Mouse (Mus musculus) ovary, postnatal 10 days (tissue): ENCODE results near the gene Mt4.
"Not testable (repeated sequence)": the region's sequence is repeated elsewhere in the genome, so short reads cannot be mapped to it uniquely, and the experiment has no call there.

Experiments used
- DNase-seq: peaks from one replicate; pipeline ENCODE4 v3.0.0; 2022; ENCODE audit warnings: low spot score

Gene Mt4

GRCm38 (mm10) chr8:94136933-94137332 lies at the start of gene Mt4:
TSS of gene Mt4 (plus strand) at chr8:94137197.
- no peak for DNase-seq

DNA sequence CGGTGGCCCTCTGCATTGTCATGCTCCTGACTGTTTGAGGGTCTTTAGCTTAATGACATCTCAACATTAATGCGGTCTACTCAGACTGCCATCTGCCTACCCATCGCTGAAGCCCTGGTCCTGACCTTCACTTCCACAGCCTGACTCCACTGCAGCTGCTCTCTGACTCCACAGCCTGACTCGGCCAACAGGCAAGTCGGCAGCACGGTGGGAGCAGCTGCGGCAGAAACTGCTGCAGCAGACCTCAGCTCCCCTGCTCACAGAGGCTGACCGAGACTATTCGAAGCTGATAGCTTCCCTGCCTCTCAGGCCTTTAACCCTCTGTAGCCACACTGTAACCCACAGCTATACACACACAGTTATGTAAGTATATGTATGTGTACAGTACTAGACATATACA lies 49.0 kb upstream of the Mt4 start:
- DNase-seq: no peak

GRCm38 (mm10) chr8:94089715-94090114 lies 47.3 kb upstream of the Mt4 start:
- DNase-seq: no peak

DNA sequence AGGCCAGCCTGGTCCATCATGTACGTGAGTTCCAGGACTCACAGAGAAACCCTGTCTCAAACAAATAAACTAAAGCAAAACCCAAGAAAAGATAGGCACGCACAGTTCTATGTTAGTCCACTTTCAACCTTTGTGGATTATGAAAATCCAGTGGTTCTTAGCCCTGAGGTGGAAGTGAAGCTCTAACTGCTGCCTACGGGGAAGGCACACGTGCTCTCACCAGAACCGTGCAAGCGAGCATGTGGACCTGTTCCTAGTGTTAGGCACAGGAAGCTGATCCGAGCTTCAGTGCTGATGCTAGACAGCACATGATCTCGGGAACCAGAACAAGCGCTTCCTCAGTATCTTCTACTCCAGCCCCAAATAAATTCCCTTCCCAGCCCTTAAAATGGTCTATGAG lies 44.1 kb upstream of the Mt4 start:
- DNase-seq: no peak

DNA sequence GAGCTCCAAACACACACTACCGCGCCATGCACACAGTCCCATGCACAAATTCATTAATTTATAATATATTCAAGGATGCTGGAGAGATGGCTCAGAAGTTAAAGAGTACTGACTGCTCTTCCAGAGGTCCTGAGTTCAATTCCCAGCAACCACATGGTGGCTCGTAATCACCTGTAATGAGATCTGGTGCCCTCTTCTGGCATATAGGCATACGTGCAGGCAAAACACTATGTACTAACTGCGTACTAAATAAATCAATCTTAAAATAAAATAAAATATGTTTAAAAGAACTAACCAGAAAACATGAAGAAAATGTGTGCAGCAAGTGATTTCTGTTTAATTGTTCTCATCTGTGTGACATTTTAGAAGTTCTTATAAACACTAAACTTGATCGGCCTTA lies 42.7 kb upstream of the Mt4 start:
- DNase-seq: no peak

- peak; percentile 97 for DNase-seq
Observed at GRCm38 (mm10) chr8:94098081-94098974, 38.7 kb upstream of the Mt4 start, which contains the start of gene Bbs2. TSS of gene Bbs2 (minus strand) at chr8:94098928.

DNA sequence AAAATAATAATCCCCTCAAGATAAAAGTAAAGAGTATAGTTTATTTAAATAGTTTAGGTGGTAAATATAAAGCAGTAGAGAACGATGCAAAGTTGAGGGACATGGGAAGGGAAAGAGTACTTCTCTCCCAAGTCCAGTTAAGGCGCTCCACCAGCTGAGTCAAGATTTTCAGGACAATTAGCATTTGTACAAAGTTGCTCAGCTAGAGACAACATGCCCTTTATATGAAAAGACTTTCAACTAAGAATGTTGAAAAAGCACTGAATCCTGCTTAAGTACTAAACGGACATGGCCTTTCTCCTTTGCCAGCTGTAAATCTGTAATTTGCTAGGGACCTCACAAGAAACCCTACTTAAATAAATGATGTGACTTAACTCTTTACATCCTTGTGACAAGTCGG lies 38.0 kb upstream of the Mt4 start:
- DNase-seq: no peak

DNA sequence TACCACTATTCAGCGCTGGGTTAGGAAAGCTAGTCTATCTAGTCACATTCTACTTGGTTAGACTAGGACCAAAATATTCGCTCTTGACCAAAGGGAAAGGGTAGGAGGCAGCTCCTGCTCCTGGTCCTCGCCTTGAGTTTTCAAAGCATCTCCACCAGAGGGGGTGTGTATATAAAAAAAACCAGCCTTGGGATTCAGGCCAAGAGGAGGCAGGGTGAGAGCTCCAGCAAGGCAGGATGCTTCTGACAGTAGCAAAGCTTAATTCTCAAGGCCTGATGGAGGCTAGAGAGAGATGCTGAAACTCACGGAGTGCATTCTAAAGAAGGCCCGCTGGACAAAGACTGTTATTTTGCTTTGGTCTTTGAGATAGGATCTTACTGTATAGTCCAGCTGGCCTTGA lies 32.9 kb upstream of the Mt4 start:
- DNase-seq: no peak

DNA sequence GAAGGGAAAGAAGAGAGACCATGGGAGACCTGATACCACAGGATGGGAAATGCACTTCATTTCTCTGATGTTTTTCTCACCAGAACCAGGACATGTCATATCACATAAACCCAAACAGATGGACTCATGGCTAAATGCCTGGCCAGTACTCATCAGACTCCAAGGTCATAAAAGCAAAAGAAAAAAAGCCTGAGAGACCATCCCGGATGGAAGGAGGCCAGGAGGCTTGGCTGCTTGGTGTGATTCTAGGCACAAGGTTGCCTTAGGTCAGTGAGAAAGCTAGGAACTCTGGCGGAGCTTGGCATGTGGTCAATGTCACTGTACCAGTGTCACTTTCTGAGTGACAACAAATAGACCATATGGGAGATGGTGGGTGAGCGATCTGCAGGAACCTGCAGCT lies 29.1 kb upstream of the Mt4 start:
- no peak for DNase-seq

GRCm38 (mm10) chr8:94109396-94109795 lies 27.6 kb upstream of the Mt4 start:
- no peak for DNase-seq

DNA sequence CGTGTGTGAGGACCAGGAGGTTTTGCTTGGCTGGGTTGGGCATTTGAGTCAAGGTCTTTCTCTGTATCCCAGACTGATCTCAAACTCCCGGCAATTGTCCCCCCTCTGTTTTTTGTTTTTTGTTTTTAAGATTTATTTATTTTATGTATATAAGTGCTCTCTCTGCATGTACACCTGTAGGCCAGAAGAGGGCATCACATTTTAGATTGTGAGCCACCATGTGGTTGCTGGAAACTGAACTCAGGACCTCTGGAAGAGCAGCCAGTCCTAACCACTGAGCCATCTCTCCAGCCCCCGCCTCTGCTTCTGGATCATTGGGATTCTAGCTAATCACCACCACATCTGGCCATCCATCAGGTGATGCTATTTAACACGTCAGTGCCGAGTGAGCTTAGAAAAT lies 27.2 kb upstream of the Mt4 start:
- no peak for DNase-seq

DNA sequence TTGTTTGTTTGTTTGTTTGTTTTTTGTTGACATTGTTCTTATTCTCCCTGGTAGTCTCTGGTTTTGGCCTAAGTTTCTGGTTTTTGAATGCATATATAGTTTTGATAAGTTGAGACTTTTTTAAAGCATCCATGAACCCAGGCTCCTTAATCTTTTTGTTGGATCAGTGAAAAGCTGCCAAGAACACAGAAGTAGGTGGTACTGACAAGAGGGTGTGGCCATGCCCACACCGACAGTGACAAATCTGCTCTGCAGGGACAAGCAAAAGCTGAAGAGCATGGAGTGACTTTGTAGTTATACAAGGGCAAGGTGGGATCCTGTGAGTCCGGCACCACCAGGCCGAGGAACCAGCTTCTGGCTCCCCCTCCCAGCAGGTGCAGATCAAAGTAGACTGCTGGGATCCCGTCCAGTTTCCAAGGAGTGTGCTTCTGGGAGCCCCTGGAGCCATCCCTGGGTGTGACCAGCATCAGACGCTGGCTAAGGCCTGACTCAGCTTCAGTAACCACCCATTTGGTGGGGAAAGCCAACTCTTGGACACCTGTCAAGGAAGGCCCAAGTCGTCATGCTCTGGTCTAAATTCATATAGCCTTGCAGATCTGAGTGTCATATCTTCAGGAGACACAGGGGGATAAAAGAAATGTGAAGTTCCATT lies 26.3 kb upstream of the Mt4 start:
- DNase-seq: no peak

GRCm38 (mm10) chr8:94113435-94113834 lies 23.6 kb upstream of the Mt4 start:
- no peak for DNase-seq

GRCm38 (mm10) chr8:94113972-94114371 lies 23.0 kb upstream of the Mt4 start:
- DNase-seq: no peak

- DNase-seq: no peak
Observed at GRCm38 (mm10) chr8:94118776-94119430, 18.1 kb upstream of the Mt4 start.

DNA sequence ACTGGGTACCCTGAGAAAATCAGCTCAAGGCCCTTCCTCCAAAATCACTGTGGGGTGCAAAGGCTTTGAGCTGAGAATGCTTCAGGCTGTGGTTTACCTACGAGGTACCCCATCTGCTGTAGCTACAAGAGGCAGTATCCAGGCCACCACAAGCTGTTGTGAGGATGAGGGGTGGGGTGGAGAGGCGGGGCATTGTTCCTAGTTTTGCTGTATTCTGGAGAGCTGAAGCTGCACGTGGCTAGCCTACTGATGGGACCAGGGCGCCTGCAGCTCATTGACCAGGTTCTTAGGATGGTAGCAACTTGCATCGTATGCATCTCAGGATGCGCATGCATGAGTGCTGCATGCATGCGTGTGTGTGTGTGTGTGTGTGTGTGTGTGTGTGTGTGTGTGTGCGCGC lies 15.4 kb upstream of the Mt4 start:
- no peak for DNase-seq

- no peak for DNase-seq
Observed at GRCm38 (mm10) chr8:94122711-94123468, 14.1 kb upstream of the Mt4 start.

GRCm38 (mm10) chr8:94127711-94128110 lies 9.3 kb upstream of the Mt4 start:
- DNase-seq: no peak

DNA sequence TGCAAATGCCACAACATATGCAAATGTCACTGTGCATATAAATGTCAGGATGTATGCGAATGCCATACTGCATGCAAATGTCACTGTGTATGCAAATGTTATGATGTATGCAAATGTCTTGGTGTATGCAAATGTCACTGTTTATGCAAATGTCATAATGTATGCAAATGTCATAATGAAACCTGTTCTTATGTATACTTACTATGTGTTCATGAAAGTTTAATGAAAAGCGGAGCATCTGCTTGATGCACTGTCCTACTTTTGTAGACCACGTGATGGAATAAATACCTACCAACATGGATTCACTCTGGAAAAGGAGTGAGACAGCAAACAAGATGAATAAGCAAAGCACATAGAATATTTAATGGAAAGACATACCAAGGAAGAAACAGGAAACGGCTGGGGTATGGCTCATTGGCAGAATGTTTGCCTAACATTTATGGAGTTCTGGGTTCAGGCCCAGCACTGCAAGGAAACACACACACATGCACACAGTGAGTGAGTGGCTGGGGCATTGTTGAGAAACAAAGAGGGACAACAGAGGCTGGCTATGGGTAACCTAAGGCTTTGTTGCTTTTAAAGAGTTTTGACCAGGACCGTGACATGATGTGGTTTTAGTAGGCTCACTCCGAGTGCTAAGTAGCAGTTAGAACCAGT lies 7.7 kb upstream of the Mt4 start:
- DNase-seq: no peak

- DNase-seq: no peak
Observed at GRCm38 (mm10) chr8:94130126-94130525, 6.9 kb upstream of the Mt4 start.

- DNase-seq: no peak
Observed at GRCm38 (mm10) chr8:94132096-94132495, 4.9 kb upstream of the Mt4 start.

DNA sequence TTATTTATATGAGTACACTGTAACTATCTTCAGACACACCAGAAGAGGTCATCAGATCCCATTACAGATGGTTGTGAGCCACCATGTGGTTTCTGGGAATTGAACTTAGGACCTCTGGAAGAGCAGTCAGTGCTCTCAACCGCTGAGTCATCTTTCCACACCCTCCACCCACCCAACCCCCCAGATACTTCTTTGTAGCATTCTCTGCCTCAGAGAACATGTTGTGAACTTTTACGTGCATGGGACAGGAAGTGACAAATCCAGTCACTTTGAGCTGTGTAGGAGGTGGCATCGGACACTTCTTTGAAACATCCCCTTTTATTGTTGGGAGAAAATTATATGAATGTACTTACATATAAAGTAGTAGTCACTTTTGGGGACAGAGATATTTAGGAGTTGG lies 2.4 kb upstream of the Mt4 start:
- DNase-seq: not testable (repeated sequence)
